Mouse (Mus musculus): Measurements from ENCODE around the gene Bhlhe23. TPM values are rescaled to one million over a fixed set of nuclear protein-coding genes. Genes with fewer than 3 reads are reported as not detected.

Bhlhe23 gene
- polyA plus RNA-seq (2012), result not detected in 2 replicates

GRCm38 (mm10) chr2:180776793-180777192 lies at the start of gene Bhlhe23:
TSS of gene Bhlhe23 (minus strand) at chr2:180776900.
- Histone ChIP-seq H3K9me3 (ENCODE audit: control insufficient read depth, low read length) (no peaks in the 10 kb centered on the region; the same call in 1 of the 2 replicates), H3K27me3 (ENCODE audit: control insufficient read depth) (peaks cover 79% of the 10 kb centered on the region)

DNA sequence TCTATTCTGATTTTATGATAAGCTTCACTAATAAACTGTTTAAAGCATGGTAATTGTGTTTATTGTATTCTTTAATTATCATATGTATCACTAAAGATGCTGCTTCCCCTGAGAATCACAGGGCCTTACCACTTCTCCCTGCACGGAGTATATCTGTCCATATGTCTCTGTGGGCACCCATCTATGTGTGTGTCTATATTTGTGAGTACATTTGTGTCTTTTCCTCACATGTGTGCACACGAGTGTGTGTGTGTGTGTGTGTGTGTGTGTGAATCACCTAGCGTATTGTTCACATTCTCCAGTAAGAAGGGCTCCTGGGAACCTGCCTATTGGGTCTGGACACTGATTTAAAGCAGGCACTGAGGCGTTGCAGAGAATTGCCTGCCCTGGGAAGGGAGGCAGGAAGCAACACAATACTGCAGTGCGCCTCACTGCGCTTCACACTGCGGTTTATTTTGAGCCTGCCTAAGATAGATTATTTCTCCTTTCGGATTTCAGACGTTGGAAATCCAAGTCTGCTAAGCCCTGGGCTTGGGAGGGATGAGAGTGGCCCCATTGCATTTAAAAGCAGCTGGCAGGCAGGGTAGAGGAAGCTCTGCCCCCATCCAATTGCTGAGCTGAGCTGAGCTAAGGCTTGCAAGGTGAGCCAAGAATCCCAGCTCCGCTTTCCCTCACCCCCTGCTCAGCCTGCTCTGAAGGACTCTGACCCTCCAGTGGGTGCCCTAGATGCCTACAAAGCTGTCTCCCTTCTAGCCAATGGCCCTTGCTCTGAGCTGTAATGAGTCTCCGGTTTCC lies 48.6 kb upstream of the Bhlhe23 start:
- H3K27me3 ChIP-seq (ENCODE audit: control insufficient read depth), result no peaks in the 10 kb centered on the region
- TF ChIP-seq GATA1 (IDR thresholded peaks at IDR 0.05; ENCODE audit: low read length) (no peak), TAL1 (IDR thresholded peaks at IDR 0.05; ENCODE audit: low read length) (no peak)
- H3K4me1 ChIP-seq (ENCODE audit: control insufficient read depth), result no peaks in the 10 kb centered on the region
- H3K4me3 ChIP-seq (replicated peaks), result no peak overlapping the region
- H3K9me3 ChIP-seq (ENCODE audit: control insufficient read depth, low read length), result no peaks in the 10 kb centered on the region
- no peaks in the 10 kb centered on the region for H3K36me3 ChIP-seq (ENCODE audit: control insufficient read depth)

More at GRCm38 (mm10) chr2:180776793-180777192, at the start of gene Bhlhe23:
- no peaks in the 10 kb centered on the region for H3K36me3 ChIP-seq (ENCODE audit: control insufficient read depth)
- H3K4me1 ChIP-seq (ENCODE audit: control insufficient read depth), result no peaks in the 10 kb centered on the region
- no peak for TF ChIP-seq TAL1 (IDR thresholded peaks at IDR 0.05; ENCODE audit: low read length)
- no peak for TF ChIP-seq GATA1 (IDR thresholded peaks at IDR 0.05; ENCODE audit: low read length)
- H3K4me3 ChIP-seq (replicated peaks), result no peak within 1 kb of the TSS

GRCm38 (mm10) chr2:180824724-180825123 lies 48.0 kb upstream of the Bhlhe23 start:
- Histone ChIP-seq H3K36me3 (ENCODE audit: control insufficient read depth) (no peaks in the 10 kb centered on the region), H3K27me3 (ENCODE audit: control insufficient read depth) (no peaks in the 10 kb centered on the region), H3K4me1 (ENCODE audit: control insufficient read depth) (no peaks in the 10 kb centered on the region), H3K4me3 (replicated peaks) (no peak overlapping the region), H3K9me3 (ENCODE audit: control insufficient read depth, low read length) (no peaks in the 10 kb centered on the region)
- TF ChIP-seq GATA1 (IDR thresholded peaks at IDR 0.05; ENCODE audit: low read length), result no peak
- no peak for TF ChIP-seq TAL1 (IDR thresholded peaks at IDR 0.05; ENCODE audit: low read length)

DNA sequence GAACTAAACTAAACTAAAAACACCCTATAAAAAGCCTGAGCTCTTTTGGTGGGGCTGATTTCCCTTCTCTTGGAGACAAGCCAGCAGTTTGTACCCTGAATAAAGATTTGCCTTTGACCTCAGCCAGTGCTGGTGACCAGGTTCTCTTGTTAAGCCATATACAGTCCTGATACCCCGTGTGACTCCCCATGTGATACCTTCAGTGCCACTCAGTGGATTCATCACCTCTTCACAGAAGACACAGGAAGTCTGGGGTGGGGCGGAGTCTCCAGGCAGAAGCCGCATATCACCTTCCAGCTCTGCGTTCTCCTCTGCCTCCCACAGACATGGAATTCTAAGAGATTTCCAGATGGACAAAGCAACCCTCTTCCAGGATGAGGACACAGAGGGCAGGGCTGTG lies 47.4 kb upstream of the Bhlhe23 start:
- Histone ChIP-seq H3K4me3 (replicated peaks) (no peak overlapping the region), H3K9me3 (ENCODE audit: control insufficient read depth, low read length) (no peaks in the 10 kb centered on the region), H3K36me3 (ENCODE audit: control insufficient read depth) (no peaks in the 10 kb centered on the region), H3K27me3 (ENCODE audit: control insufficient read depth) (no peaks in the 10 kb centered on the region), H3K4me1 (ENCODE audit: control insufficient read depth) (no peaks in the 10 kb centered on the region)
- no peak for TF ChIP-seq GATA1 (IDR thresholded peaks at IDR 0.05; ENCODE audit: low read length)
- TF ChIP-seq TAL1 (IDR thresholded peaks at IDR 0.05; ENCODE audit: low read length), result no peak

DNA sequence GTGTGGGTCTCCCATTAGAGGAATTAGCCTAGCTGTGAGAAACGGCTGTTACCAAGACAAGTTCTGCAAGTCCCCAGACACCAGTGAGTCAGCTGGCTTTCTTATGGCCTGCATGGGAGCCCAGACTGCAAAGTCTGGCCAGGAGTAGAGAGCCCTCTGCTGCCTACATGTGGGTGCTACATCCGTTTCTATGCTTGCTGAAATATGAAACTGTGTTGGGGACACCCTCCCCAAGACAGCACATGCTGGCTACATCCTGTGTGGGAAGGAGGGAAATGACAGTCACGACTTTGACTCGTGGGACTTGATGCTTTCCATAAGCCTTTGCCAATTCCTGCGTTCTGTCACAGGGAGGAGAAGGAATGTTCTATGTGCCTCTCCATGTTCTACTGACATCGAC lies 45.8 kb upstream of the Bhlhe23 start:
- Histone ChIP-seq H3K36me3 (ENCODE audit: control insufficient read depth) (no peaks in the 10 kb centered on the region), H3K4me3 (replicated peaks) (no peak overlapping the region), H3K27me3 (ENCODE audit: control insufficient read depth) (no peaks in the 10 kb centered on the region), H3K4me1 (ENCODE audit: control insufficient read depth) (no peaks in the 10 kb centered on the region), H3K9me3 (ENCODE audit: control insufficient read depth, low read length) (no peaks in the 10 kb centered on the region)
- TF ChIP-seq GATA1 (IDR thresholded peaks at IDR 0.05; ENCODE audit: low read length), result no peak
- TF ChIP-seq TAL1 (IDR thresholded peaks at IDR 0.05; ENCODE audit: low read length), result no peak

DNA sequence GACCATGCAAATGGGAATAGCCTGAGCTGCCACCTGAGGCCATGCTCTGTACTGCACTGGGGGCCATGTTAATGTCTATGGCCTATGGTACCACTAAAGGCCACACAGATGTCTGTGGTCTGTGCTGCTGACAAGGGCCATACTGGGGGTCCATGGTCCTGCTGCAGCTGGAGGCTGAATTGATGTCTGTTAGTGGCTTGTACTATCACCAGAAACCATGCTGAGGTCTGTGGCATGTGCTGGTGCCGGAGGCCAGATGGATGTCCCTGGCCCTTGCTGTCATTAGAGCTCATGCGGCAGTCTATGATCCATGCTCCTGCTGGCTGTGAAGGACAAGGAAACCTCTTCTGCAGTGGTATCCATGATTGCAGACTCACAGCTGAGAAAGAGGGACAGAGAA lies 42.8 kb upstream of the Bhlhe23 start:
- no peaks in the 10 kb centered on the region for H3K4me1 ChIP-seq (ENCODE audit: control insufficient read depth)
- no peaks in the 10 kb centered on the region for H3K27me3 ChIP-seq (ENCODE audit: control insufficient read depth)
- H3K9me3 ChIP-seq (ENCODE audit: control insufficient read depth, low read length), result no peaks in the 10 kb centered on the region
- H3K4me3 ChIP-seq (replicated peaks), result no peak overlapping the region
- TF ChIP-seq GATA1 (IDR thresholded peaks at IDR 0.05; ENCODE audit: low read length), result no peak
- TF ChIP-seq TAL1 (IDR thresholded peaks at IDR 0.05; ENCODE audit: low read length), result no peak
- no peaks in the 10 kb centered on the region for H3K36me3 ChIP-seq (ENCODE audit: control insufficient read depth)

DNA sequence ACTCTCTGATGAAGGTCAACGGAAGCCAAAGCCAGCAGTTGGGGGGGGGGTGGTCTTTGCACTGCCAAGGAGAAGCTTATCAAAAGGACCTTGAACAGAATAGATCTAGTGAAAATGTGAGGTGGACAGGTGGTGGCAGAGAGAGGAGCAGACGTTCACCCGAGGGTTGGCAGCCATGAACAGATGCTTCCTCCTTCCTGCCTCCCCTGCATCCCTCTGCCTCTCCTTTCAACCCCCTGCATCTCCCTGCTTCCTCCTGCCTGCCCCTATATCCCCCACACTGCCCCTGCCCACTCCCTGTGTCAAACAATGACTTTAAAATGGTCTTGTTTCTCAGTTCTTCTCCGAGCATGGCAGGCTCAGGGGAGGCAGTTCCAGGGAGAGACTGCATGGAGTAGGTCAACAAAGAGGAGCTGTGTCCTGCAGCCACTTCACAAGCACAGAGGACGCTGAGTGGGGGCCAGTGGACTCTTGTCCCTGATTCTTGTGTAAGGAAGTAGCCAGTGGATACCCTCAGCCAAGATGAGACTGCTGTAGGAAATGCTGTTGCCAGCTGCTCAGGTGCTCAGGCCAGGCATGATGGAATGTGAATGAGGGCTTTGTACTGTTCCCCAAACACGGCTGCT lies 39.9 kb upstream of the Bhlhe23 start:
- Histone ChIP-seq H3K27me3 (ENCODE audit: control insufficient read depth) (no peaks in the 10 kb centered on the region), H3K9me3 (ENCODE audit: control insufficient read depth, low read length) (no peaks in the 10 kb centered on the region), H3K4me1 (ENCODE audit: control insufficient read depth) (no peaks in the 10 kb centered on the region), H3K4me3 (replicated peaks) (no peak overlapping the region), H3K36me3 (ENCODE audit: control insufficient read depth) (no peaks in the 10 kb centered on the region)
- TF ChIP-seq GATA1 (IDR thresholded peaks at IDR 0.05; ENCODE audit: low read length), result no peak
- no peak for TF ChIP-seq TAL1 (IDR thresholded peaks at IDR 0.05; ENCODE audit: low read length)

GRCm38 (mm10) chr2:180813982-180814568 lies 37.4 kb upstream of the Bhlhe23 start:
- H3K4me1 ChIP-seq (ENCODE audit: control insufficient read depth), result no peaks in the 10 kb centered on the region
- no peak overlapping the region for H3K4me3 ChIP-seq (replicated peaks)
- H3K27me3 ChIP-seq (ENCODE audit: control insufficient read depth), result no peaks in the 10 kb centered on the region
- H3K9me3 ChIP-seq (ENCODE audit: control insufficient read depth, low read length), result no peaks in the 10 kb centered on the region
- H3K36me3 ChIP-seq (ENCODE audit: control insufficient read depth), result no peaks in the 10 kb centered on the region
- TF ChIP-seq GATA1 (IDR thresholded peaks at IDR 0.05; ENCODE audit: low read length) (no peak), TAL1 (IDR thresholded peaks at IDR 0.05; ENCODE audit: low read length) (no peak)

GRCm38 (mm10) chr2:180811002-180811401 lies 34.3 kb upstream of the Bhlhe23 start:
- Histone ChIP-seq H3K36me3 (ENCODE audit: control insufficient read depth) (no peaks in the 10 kb centered on the region), H3K4me1 (ENCODE audit: control insufficient read depth) (no peaks in the 10 kb centered on the region), H3K27me3 (ENCODE audit: control insufficient read depth) (no peaks in the 10 kb centered on the region), H3K9me3 (ENCODE audit: control insufficient read depth, low read length) (no peaks in the 10 kb centered on the region), H3K4me3 (replicated peaks) (no peak overlapping the region)
- no peak for TF ChIP-seq GATA1 (IDR thresholded peaks at IDR 0.05; ENCODE audit: low read length)
- TF ChIP-seq TAL1 (IDR thresholded peaks at IDR 0.05; ENCODE audit: low read length), result no peak

Measured in erythroblast, embryonic 14.5 days (primary cell).